Mouse (Mus musculus) heart, adult 11 months (tissue): Measurements from ENCODE around the gene Fgd2.

Experiments
- DNase-seq: peaks from one replicate; pipeline ENCODE4 v3.0.0; 2022

Gene Fgd2

GRCm38 (mm10) chr17:29428826-29429225 is 68.1 kb downstream of the Fgd2 start:
- DNase-seq, result no peak
